Mouse (Mus musculus): ENCODE measurements at regions not wholly inside any gene's neighbourhood (a gene's known extent, or its start where the extent isn't known, plus 50 kb on each side); places are given as distances from the start of the nearest gene placed in this dataset.

- DNase-seq (ENCODE audit: low spot score in 2 of 2): no peak
Observed at GRCm38 (mm10) chr14:33854181-33854580, 69.2 kb upstream of the Gdf10 start.

GRCm38 (mm10) chr14:33856992-33857391 is 66.4 kb upstream of the Gdf10 start:
- DNase-seq (ENCODE audit: low spot score in 2 of 2): no peak

- no peak for DNase-seq (ENCODE audit: low spot score in 2 of 2)
Observed at GRCm38 (mm10) chr14:33864796-33865195, 58.6 kb upstream of the Gdf10 start.

- DNase-seq (ENCODE audit: low spot score in 2 of 2): no peak
Observed at GRCm38 (mm10) chr14:33865746-33866145, 57.6 kb upstream of the Gdf10 start.

- DNase-seq (ENCODE audit: low spot score in 2 of 2): no peak
Observed at GRCm38 (mm10) chr14:33867674-33868073, 55.7 kb upstream of the Gdf10 start.

All from adrenal gland, postnatal 4 days (tissue).